Mouse (Mus musculus): ENCODE data around the gene Arhgap42.

The Arhgap42 gene

GRCm38 (mm10) chr9:9027904-9028303 lies 211.0 kb downstream of the Arhgap42 start:
- no peak for DNase-seq (ENCODE audit: low spot score in 2 of 2)

DNA sequence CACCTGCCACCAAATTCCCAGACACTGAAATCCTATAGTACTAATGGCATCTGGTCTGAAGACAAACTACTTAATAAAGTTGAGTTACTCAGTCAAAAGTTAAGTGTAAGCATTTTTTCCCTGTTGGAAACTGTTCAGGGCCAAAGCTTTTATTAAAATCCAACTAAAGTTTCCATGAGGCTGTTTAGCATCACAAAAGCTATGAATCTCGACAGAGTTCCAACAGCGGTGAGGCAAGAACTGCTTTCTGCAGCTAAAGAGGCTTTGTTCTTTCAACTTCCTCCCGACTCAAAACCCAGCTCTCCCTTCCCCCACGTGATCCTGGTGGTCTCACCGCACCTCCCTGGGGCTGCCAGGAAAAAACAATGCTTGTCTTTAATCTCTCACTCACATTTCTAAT lies 211.5 kb downstream of the Arhgap42 start:
- DNase-seq (ENCODE audit: low spot score in 2 of 2): no peak

DNA sequence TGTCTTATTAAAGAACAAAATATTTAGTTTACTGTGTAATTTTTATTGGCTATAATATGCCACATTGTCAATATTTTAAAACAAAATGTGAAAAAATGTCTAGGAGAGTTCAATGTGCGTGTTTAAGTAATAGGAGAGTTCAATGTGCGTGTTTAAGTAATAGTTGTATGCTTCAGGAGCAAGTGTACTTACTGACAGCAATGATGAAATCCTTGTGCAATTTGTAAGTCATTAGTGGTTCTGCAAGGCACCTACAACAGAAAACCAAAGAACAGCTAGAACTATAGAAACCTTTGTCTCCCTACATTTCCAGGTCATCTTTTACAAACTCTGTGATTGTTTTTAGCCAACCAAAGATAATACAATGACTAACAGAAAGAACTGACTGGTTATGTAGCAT lies 223.8 kb downstream of the Arhgap42 start:
- no peak for DNase-seq (ENCODE audit: low spot score in 2 of 2)

- no peak for DNase-seq (ENCODE audit: low spot score in 2 of 2)
Observed at GRCm38 (mm10) chr9:9001170-9001569, 237.7 kb downstream of the Arhgap42 start.

DNA sequence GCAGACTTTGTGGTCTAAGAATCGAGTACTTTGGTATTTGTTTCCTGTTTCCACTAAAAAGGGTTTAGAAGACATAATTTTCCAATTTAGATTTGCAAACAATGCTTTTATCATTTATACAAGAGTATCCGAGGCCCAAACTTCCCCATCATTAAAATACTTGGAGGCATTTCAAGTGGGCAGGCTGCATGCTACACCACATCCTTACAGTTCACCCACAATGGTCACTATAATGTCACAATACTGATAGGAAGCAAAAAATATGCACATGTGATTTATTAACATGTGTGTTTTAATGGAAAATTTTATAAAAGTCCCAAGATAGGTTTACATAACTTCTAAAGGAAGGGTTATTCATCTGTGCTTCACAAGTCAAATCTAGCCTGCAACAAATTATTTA lies 242.4 kb downstream of the Arhgap42 start:
- DNase-seq (ENCODE audit: low spot score in 2 of 2): no peak

DNA sequence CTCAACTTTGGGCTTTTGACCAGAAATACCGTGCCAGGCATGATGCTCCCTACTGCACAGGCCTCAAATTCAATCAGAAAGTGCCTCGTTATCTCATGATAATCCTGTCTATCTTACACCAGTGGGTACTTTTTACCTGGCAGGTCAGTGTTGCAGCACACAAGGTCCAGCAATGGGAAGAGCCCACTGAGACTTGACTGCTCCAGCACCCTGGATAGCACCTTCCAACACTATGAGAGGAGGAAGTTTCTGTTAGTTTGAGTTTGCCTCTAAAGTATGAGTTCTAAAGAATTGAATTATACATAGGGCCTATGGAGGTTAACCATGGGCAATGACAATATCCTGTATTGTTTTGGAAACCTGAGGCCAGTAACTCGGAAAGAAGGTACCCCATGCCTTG lies 256.6 kb downstream of the Arhgap42 start:
- no peak for DNase-seq (ENCODE audit: low spot score in 2 of 2)

DNA sequence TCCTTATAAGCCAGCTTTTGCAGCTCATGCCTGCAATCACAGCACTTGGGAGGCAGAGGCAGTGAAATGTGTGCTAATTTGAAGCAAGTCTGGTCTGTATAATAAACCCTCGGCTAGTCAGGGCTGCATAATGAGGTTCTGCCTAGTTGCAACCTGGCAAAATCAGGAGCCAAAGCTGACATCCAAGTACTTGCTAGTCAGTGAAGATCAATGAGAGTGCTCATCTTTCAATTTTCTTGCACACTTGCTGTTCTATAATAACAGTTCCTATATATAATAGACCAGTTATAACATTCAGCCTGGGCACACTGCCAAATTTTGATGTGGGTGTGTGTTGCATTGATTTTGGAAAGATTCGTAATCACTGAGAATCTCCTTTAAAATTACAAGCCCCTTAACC lies 261.1 kb downstream of the Arhgap42 start:
- no peak for DNase-seq (ENCODE audit: low spot score in 2 of 2)

- DNase-seq (ENCODE audit: low spot score in 2 of 2): no peak
Observed at GRCm38 (mm10) chr9:8971491-8971890, 267.4 kb downstream of the Arhgap42 start, which contains the start of gene Gm16485. Gene Gm16485 (plus strand): TSS chr9:8971791.

- DNase-seq (ENCODE audit: low spot score in 2 of 2): no peak
Observed at GRCm38 (mm10) chr9:8970240-8970639, 268.7 kb downstream of the Arhgap42 start.

DNA sequence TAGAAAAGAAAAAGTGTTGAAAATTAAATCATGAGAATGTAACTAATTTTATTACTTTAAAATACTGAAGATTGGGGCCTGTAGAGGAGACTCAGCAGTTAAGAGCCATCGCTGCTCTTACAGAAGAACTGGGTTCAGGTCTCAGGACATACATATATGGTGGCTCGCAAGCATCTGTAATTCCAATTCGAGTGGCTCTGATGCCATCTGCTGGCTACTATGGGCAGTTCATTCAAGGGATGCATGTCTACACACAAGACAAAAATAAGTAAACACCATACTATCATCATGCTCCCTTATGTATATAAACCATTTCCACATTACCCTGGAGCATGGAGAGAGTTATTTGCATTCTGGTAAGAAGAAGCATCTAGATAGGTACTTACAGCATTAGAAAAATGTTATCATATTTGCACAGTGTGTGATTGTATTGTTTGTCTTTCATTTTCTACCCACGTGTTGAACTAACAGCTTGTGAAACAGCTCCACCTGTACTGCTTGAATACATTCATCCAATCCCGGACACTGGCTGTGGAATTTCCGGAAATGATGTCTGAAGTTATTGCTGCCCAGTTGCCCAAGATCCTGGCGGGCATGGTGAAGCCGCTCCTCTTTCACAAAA lies 274.3 kb downstream of the Arhgap42 start:
- peak in 1 of 2 experiments; percentile 14 for DNase-seq (ENCODE audit: low spot score in 2 of 2)

DNA sequence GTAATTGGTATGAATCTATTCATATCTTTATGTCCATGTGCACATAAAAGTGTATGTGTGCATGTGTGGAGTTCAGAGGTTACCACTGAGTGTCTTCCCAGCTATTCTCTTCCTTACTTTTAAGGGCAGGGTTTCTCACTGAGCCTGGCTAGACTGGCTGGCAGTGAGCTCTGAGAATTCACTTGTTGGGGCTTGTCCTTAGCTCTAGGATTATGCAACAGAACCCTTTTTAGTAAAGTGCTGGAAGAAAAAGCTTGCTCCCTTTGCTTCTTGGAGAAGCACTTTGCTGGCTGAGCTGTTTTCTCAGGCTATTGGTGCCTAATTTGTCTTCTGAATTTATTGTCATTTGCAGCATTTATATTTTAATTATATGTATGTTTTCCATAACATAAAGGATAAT lies 285.6 kb downstream of the Arhgap42 start:
- no peak for DNase-seq (ENCODE audit: low spot score in 2 of 2)

Measured in spleen, postnatal 10 days (tissue).